Mouse (Mus musculus) left cerebral cortex, postnatal 4 days (tissue): ENCODE data around the gene Bgn. TPM values are rescaled to one million over a fixed set of nuclear protein-coding genes. Genes with fewer than 3 reads are reported as not detected.
"Not testable (repeated sequence)": the region's sequence is repeated elsewhere in the genome, so short reads cannot be mapped to it uniquely, and the experiment has no call there.

Source experiments
- DNase-seq: peaks from one replicate; pipeline ENCODE4 v3.0.0-alpha.2; 2022
- intact Hi-C: fragments of 180-260 bp; cut with DNase I; formaldehyde crosslinking; loops from one replicate; pipeline ENCODE4 v1.15.1; 2025
- total RNA-seq, 2 experiments: library from RNA; stranded (reverse); gene quantifications; 2 replicates each; pipeline ENCODE4 v1.2.3; 2021

Bgn gene
- total RNA-seq, 2 experiments from 2014 or later: 49.5 to 51.5 TPM

DNA sequence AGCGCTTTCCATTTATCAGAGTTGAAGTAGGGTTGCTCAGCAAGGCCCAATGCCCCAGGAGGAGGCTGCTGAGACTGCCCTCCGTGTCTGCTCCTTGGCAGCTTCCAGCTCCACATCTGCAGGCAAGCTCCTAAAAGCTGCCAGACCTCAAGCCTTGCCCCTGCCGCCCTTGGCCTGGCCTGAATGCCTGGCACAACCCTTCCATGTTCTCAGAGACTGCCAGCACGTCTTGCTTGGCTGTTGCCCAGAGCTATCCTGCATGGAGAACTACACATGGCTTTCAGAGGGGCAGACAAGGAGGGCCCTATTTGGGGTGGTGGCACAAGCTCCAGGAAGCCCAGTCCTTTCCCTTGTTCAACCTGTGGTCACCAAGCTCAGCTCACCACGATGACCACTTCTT is 3.5 kb downstream of the Bgn start:
- DNase-seq: peak; percentile 52
- intact Hi-C loops: no loop called here

DNA sequence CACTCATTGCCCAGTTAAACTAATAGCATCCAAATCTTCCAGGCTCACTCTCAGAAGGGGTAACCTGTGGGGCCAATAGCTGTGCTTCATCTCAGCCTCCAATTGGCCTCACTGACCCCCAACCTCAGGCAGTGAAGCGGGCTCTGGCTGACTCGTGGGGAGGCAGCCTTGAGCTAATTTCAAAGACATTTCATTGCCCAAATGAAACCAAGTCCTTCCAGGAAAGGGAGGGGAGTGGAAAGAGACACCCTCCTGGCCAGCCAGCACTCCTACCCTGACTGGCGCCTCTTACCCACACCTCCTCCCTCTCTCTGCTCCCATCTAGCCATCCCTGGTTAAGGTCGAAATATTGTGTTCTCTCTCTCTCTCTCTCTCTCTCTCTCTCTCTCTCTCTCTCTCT is 6.8 kb downstream of the Bgn start:
- no peak for DNase-seq
- intact Hi-C loops: no loop called here

DNA sequence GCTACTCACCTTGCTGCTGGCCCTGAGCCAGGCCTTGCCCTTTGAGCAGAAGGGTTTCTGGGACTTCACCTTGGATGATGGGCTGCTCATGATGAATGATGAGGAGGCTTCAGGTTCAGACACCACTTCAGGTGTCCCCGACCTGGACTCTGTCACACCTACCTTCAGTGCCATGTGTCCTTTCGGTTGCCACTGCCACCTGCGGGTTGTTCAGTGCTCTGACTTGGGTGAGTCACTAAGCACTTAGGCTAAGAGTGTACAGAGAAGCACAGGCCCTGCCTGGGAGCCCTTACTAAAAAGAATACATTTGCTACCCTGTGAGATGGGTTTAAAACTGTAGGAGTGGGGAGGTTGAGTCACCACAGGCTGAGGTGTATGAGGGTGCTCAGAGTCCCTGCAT is 7.4 kb downstream of the Bgn start:
- no peak for DNase-seq
- intact Hi-C loops: no loop called here

- intact Hi-C loops: not testable (repeated sequence)
- peak; percentile 55 for DNase-seq
Observed at GRCm38 (mm10) chrX:73493567-73493966, 10.2 kb downstream of the Bgn start.

DNA sequence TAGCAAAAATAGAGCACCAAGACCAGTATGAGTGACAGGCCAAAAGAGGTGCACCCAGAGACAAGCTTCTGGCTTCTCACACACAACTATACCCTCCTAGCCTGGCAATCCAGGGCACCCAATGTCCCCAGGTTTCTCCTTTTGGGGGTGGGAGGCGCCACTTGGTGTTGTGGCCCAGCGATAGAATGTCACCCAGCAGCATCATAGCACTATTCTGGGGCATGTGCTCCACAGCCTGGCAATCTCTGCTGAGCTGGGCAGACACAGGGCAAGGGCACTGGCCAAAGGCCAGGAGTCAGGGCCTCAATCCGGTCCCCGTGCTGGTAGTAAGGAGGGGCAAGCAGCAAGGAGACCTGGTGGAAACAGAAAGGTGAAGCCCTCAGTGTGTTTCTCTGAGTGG is 13.3 kb downstream of the Bgn start:
- intact Hi-C loops: no loop called here
- DNase-seq: no peak

DNA sequence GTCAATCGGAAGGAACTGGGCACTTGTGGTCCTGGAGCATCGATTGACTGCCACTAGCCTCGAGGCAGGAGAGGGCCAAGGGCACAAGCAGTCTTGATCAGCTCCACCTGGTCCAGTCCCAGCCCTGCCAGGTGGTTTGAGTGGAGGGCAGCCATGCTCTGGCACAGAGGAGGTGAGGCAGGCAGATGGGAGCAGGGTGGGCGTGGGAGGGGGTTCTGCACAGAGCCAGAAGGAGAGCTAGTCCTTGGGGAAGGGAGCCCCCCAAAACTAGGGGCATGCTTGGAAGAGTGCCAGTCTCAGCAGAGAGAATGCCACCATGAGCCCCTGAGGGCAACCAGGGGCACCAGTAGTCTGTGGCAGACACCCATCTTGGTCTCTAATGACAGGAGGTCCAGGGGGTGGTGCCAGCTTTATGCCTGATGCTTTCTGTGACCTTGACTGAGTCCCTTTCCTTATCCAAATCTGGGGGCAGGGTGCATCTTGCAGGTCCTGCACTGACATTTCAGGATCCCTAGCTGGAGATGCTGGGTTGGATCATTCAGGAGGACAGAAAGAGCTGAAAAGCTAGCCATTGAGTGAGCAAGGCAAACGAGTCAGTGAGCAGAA is 21.8 kb downstream of the Bgn start:
- peak; percentile 28 for DNase-seq
- intact Hi-C loops: no loop called here

- DNase-seq: peak; percentile 67
- intact Hi-C loops: no loop called here
Observed at GRCm38 (mm10) chrX:73506577-73506976, 23.2 kb downstream of the Bgn start.

DNA sequence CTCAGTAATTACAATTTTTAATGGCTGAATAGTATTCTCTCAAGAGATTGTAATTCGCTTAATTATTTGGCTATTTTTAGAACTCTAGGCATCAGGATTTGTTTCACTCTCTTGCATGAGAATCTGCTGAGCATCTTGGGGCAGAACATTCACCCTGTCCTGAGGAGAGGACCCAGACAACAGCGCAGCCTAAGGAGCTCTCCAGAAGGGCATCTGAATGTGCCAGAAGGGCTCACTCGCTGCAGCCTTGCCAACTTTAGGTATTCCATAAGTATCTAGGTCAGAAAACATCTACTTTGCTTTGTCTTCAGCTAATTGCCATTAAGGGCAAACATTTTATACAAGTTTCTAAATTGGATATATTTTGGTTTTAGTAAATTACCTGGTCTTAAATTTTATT is 25.8 kb downstream of the Bgn start:
- intact Hi-C loops: no loop called here
- DNase-seq: no peak

- no peak for DNase-seq
- intact Hi-C loops: no loop called here
Observed at GRCm38 (mm10) chrX:73512904-73513303, 29.5 kb downstream of the Bgn start.

GRCm38 (mm10) chrX:73516556-73516955 is 33.2 kb downstream of the Bgn start:
- DNase-seq: no peak
- intact Hi-C loops: no loop called here

GRCm38 (mm10) chrX:73517060-73517600 is 33.7 kb downstream of the Bgn start:
- intact Hi-C loops: no loop called here
- DNase-seq: no peak

GRCm38 (mm10) chrX:73520692-73521091 is 37.3 kb downstream of the Bgn start:
- intact Hi-C loops: no loop called here
- DNase-seq: no peak

DNA sequence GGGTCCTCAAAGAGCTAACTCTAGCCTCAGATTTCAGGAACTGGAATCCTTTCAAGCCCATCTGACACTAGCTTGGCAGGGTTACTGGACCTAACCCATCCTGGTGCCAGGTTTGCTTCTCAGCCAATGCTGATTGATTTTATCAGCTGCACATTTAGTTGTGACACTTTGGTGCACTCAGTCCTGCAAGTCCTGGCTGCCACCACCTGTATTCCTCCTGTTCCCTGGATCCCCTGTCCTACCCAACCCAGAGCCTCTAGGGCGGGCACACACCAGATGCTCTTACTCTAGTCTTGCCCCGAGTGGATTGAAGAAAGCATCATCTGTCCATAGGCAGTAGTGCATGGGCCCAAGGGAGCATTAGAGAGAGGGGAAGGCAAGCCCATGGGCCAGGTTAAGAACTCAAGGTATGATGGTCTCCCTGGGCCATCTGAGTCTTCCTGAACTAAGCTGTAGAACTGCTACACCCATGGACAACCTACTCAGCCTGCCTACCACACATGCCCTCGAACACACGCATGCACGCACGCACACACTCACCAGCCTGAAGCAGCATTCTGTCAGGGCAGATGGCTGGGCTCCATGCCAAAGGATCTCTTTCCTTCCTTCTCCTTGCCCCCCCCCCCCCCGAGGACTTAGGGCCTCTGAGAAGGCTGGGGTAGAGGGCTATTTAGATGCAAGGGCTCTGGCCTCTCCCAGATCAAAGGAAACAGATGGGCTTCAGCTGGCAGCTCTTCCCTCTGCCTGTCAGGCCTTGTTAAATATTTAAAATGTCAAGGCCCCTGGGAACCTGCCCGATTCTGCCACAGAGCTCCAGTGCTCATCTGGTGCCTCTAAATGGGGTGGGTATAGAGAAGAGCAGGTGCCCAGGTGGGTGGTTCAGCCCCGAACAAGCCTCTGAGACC is 41.2 kb downstream of the Bgn start:
- peak; percentile 87 for DNase-seq
- intact Hi-C loops: no loop called here

GRCm38 (mm10) chrX:73525223-73526140 is 42.1 kb downstream of the Bgn start:
- peak; percentile 78 for DNase-seq
- intact Hi-C loops: no loop called here

DNA sequence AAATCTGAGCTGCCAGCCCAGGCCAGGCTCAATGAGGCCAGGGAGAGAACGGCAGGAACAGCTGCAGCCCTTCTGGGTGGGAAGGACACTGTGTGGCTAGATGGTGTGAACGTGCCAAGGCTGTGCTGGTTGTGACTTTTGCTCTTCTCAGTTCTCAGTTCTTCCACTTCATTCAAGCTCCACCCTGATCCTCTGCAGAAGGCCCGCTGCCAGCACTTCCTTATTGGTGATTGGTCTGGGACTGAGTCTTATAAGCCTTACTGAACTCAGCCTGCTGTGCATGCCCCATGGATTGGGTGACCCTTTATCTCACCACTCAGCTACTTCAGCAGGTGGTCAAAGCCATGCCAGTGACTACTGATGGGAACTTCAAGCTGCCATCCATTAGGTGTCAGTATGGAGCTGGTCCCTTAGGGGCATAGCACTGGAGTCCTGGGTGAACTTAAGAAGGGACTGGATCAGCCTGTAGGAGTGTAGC is 43.0 kb downstream of the Bgn start:
- DNase-seq: peak; percentile 6
- intact Hi-C loops: no loop called here

DNA sequence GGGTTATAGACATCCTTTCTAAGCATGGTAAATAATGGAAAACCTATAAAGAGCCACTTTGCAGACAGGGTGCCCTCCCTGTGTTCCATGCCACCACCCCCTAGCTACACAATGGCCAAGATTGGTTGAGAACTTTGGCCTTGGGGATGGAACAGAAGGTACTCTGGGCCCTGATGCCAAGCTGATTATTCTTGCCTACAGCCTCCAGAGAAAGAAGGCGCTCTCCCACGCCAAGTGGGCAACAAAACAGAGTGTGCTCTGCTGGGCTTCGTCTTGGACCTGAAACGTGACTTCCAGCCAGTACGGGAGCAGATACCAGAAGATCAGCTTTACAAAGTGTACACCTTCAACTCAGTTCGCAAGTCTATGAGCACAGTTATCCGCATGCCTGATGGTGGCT is 54.5 kb downstream of the Bgn start:
- DNase-seq: peak; percentile 7
- intact Hi-C loops: no loop called here

DNA sequence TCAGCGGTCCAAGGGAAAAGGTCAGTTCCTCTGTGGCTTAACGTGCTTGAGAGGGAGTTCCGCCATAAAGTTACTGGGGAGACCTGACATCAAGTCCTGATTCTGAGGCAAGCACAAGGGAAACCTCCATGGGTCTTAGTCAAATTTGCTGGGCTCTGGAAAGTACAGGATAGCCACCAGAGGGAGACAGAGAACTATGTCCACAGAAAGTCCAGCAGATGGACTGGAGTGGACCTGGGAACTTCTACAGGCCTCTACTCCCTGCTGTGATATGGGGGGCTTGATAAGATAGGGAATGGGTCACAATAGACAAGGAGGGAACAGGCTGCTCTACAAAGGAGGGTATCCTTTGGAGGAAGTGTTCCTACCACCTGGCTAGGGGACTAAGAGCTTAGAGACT is 59.9 kb downstream of the Bgn start:
- intact Hi-C loops: no loop called here
- no peak for DNase-seq
